Mouse (Mus musculus): ENCODE data around the gene Crim1. TPM values are rescaled to one million over a fixed set of nuclear protein-coding genes. Genes with fewer than 3 reads are reported as not detected.
A peak's percentile ranks its signal among the peaks of the same experiment; 100 is the strongest.

Gene Crim1
- polyA plus RNA-seq, 1 experiment from 2014 or later = 0.41 TPM

GRCm38 (mm10) chr17:78279191-78279590, 79.1 kb downstream of the Crim1 start:
- H3K27me3 ChIP-seq (ENCODE audit: control insufficient read depth, insufficient read depth, low read depth, low read length) = no peaks in the 10 kb centered on the region
- H3K4me2 ChIP-seq (ENCODE audit: low read depth, low read length) = no peak overlapping the region
- WGBS (ENCODE audit: insufficient replicate concordance) = 74% methylated on average over 12 of the region's 12 CpGs
- H3K27ac ChIP-seq (ENCODE audit: low read length) = no peak overlapping the region
- no peaks in the 10 kb centered on the region for H3K4me1 ChIP-seq (ENCODE audit: control insufficient read depth, low read depth, low read length)
- no peak overlapping the region for H3K9ac ChIP-seq (ENCODE audit: low read depth, low read length)
- H3K9me3 ChIP-seq (replicated peaks; ENCODE audit: control insufficient read depth, low read length) = no peaks in the 10 kb centered on the region
- H3K36me3 ChIP-seq (ENCODE audit: control insufficient read depth, insufficient read depth) = no peaks in the 10 kb centered on the region
- no peak overlapping the region for H3K4me3 ChIP-seq (ENCODE audit: low read depth, low read length)
- ATAC-seq (ENCODE audit: low read depth) = no peak

GRCm38 (mm10) chr17:78280991-78281712, 81.1 kb downstream of the Crim1 start:
- Histone ChIP-seq H3K27ac (ENCODE audit: low read length) (no peak overlapping the region), H3K27me3 (ENCODE audit: control insufficient read depth, insufficient read depth, low read depth, low read length) (no peaks in the 10 kb centered on the region), H3K36me3 (ENCODE audit: control insufficient read depth, insufficient read depth) (no peaks in the 10 kb centered on the region), H3K9me3 (replicated peaks; ENCODE audit: control insufficient read depth, low read length) (no peaks in the 10 kb centered on the region), H3K4me3 (ENCODE audit: low read depth, low read length) (no peak overlapping the region), H3K9ac (ENCODE audit: low read depth, low read length) (no peak overlapping the region), H3K4me2 (ENCODE audit: low read depth, low read length) (no peak overlapping the region), H3K4me1 (ENCODE audit: control insufficient read depth, low read depth, low read length) (no peaks in the 10 kb centered on the region)
- 81% methylated on average over 18 of the region's 18 CpGs for WGBS (ENCODE audit: insufficient replicate concordance)
- ATAC-seq (ENCODE audit: low read depth) = no peak

- Histone ChIP-seq H3K9me3 (replicated peaks; ENCODE audit: control insufficient read depth, low read length) (no peaks in the 10 kb centered on the region), H3K27me3 (ENCODE audit: control insufficient read depth, insufficient read depth, low read depth, low read length) (no peaks in the 10 kb centered on the region), H3K36me3 (ENCODE audit: control insufficient read depth, insufficient read depth) (no peaks in the 10 kb centered on the region), H3K9ac (ENCODE audit: low read depth, low read length) (no peak overlapping the region), H3K4me3 (ENCODE audit: low read depth, low read length) (no peak overlapping the region), H3K4me1 (ENCODE audit: control insufficient read depth, low read depth, low read length) (no peaks in the 10 kb centered on the region), H3K4me2 (ENCODE audit: low read depth, low read length) (no peak overlapping the region), H3K27ac (ENCODE audit: low read length) (no peak overlapping the region)
- 78% methylated on average over 11 of the region's 11 CpGs for WGBS (ENCODE audit: insufficient replicate concordance)
- ATAC-seq (ENCODE audit: low read depth) = no peak
Measured at GRCm38 (mm10) chr17:78283271-78283992, 83.4 kb downstream of the Crim1 start.

DNA sequence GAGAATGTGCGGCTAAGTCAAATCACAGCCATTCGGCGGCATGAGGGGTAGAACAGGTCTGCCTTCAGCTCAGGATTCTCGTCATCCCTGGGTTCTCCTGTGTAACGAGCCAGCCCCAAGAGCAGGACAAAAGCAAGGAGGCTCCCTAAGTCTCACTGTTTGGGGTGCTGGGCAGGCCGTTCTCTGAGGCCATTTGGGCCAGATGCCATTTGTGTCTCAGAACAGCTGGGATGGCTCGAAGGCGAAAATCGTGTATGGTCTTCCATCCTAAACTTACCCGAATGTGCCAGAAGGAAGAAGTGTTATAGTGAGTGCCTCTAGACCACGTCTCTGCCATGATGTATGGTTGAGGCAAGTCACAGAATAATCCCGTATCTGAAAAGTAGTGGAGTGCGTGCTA, 86.0 kb downstream of the Crim1 start:
- Histone ChIP-seq H3K4me3 (ENCODE audit: low read depth, low read length) (no peak overlapping the region), H3K36me3 (ENCODE audit: control insufficient read depth, insufficient read depth) (no peaks in the 10 kb centered on the region), H3K9me3 (replicated peaks; ENCODE audit: control insufficient read depth, low read length) (no peaks in the 10 kb centered on the region), H3K9ac (ENCODE audit: low read depth, low read length) (no peak overlapping the region), H3K4me2 (ENCODE audit: low read depth, low read length) (no peak overlapping the region), H3K4me1 (ENCODE audit: control insufficient read depth, low read depth, low read length) (peaks cover 11% of the 10 kb centered on the region), H3K27ac (ENCODE audit: low read length) (no peak overlapping the region), H3K27me3 (ENCODE audit: control insufficient read depth, insufficient read depth, low read depth, low read length) (no peaks in the 10 kb centered on the region)
- WGBS (ENCODE audit: insufficient replicate concordance) = 82% methylated on average over 13 of the region's 13 CpGs
- no peak for ATAC-seq (ENCODE audit: low read depth)

DNA sequence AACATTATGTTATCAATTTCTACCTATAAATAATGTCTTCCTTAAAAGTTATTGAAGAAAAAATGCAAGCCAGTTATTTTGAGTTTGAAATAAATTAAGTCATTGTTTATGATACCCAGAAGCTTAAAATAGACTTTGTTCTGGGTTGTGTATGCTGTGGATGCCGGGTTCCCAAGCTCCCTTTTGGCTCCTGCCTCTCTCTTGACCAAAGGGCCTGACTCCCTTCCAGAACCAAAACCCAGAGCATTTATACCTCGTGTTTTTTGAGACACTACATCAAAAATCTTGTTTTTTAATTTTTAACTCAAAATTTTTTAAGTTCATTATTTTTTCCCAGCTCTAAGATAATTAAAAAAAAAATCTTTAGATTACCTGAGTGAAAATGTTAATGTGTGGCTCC, 87.3 kb downstream of the Crim1 start:
- ATAC-seq (ENCODE audit: low read depth) = no peak
- Histone ChIP-seq H3K27ac (ENCODE audit: low read length) (no peak overlapping the region), H3K4me1 (ENCODE audit: control insufficient read depth, low read depth, low read length) (peaks cover 11% of the 10 kb centered on the region), H3K9me3 (replicated peaks; ENCODE audit: control insufficient read depth, low read length) (no peaks in the 10 kb centered on the region), H3K4me3 (ENCODE audit: low read depth, low read length) (no peak overlapping the region), H3K4me2 (ENCODE audit: low read depth, low read length) (no peak overlapping the region), H3K36me3 (ENCODE audit: control insufficient read depth, insufficient read depth) (no peaks in the 10 kb centered on the region), H3K9ac (ENCODE audit: low read depth, low read length) (no peak overlapping the region), H3K27me3 (ENCODE audit: control insufficient read depth, insufficient read depth, low read depth, low read length) (no peaks in the 10 kb centered on the region)
- WGBS (ENCODE audit: insufficient replicate concordance) = 60% methylated on average over 2 of the region's 2 CpGs

DNA sequence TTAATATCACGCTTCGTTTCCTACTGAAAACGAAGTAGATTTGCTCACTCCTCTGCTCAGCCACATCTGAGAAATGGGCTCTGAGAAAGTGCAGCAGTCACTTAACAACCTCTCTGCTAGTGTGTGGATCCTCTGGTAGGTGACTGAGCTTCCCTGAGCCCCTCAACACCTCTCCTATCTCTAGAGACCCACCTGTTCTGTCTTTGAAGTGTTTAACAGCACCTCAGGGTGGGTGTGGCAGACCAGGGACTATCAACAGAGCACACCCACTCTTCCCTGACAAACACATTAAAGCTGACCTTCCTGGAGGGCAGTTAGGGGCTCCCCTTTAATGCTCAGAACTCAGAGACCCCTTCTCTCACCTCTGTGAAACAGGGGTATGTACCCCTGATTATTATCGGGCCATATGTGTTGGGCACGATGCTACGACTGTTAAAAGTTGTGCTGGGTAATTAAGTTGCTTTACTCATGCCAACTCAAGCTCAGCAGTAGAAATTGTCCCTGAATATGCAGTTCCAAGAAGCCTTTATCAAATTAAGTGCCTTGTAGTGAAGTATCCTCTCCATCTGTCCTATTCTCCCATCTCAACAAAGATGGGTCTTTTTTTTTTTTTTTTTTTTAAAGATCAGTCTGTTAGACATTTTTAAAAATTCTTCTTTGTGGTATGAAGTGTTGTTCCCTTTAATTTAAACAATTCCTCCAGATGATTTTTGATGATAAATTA, 90.3 kb downstream of the Crim1 start:
- Histone ChIP-seq H3K27ac (ENCODE audit: low read length) (peak overlapping the region; percentile 66; the same call in 1 of the 2 replicates), H3K4me2 (ENCODE audit: low read depth, low read length) (peak overlapping the region; percentile 44), H3K4me3 (ENCODE audit: low read depth, low read length) (no peak overlapping the region), H3K4me1 (ENCODE audit: control insufficient read depth, low read depth, low read length) (peaks cover 17% of the 10 kb centered on the region), H3K27me3 (ENCODE audit: control insufficient read depth, insufficient read depth, low read depth, low read length) (no peaks in the 10 kb centered on the region), H3K9ac (ENCODE audit: low read depth, low read length) (no peak overlapping the region), H3K36me3 (ENCODE audit: control insufficient read depth, insufficient read depth) (no peaks in the 10 kb centered on the region), H3K9me3 (replicated peaks; ENCODE audit: control insufficient read depth, low read length) (no peaks in the 10 kb centered on the region)
- ATAC-seq (ENCODE audit: low read depth) = peak; percentile 89
- WGBS (ENCODE audit: insufficient replicate concordance) = 56% methylated on average over 6 of the region's 6 CpGs

DNA sequence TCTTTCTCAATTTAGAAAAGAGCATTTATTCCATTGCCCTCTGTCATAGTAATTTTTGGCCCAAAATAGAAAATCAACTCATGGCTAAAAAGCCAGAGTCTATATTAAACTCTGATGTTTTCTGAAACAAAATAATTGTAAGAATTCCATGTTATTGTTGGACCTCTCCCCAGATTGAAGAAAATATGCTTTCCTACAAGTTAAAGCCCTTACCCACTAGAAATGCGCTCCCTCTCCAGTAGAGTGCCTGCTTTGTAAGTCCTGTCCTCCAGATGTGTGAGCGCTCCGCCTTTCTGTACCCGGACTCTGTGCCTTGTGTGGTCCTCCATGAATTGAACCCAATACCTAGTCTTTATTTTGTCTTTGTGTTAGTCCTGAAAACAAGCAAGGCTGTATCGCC, 91.0 kb downstream of the Crim1 start:
- Histone ChIP-seq H3K4me3 (ENCODE audit: low read depth, low read length) (no peak overlapping the region), H3K9ac (ENCODE audit: low read depth, low read length) (no peak overlapping the region), H3K4me1 (ENCODE audit: control insufficient read depth, low read depth, low read length) (peaks cover 17% of the 10 kb centered on the region), H3K36me3 (ENCODE audit: control insufficient read depth, insufficient read depth) (no peaks in the 10 kb centered on the region), H3K27ac (ENCODE audit: low read length) (no peak overlapping the region), H3K9me3 (replicated peaks; ENCODE audit: control insufficient read depth, low read length) (no peaks in the 10 kb centered on the region), H3K4me2 (ENCODE audit: low read depth, low read length) (no peak overlapping the region), H3K27me3 (ENCODE audit: control insufficient read depth, insufficient read depth, low read depth, low read length) (no peaks in the 10 kb centered on the region)
- 87% methylated on average over 5 of the region's 5 CpGs for WGBS (ENCODE audit: insufficient replicate concordance)
- ATAC-seq (ENCODE audit: low read depth) = no peak

GRCm38 (mm10) chr17:78292301-78292700, 92.3 kb downstream of the Crim1 start:
- no peak overlapping the region for H3K27ac ChIP-seq (ENCODE audit: low read length)
- no peaks in the 10 kb centered on the region for H3K27me3 ChIP-seq (ENCODE audit: control insufficient read depth, insufficient read depth, low read depth, low read length)
- ATAC-seq (ENCODE audit: low read depth) = no peak
- H3K4me2 ChIP-seq (ENCODE audit: low read depth, low read length) = no peak overlapping the region
- no peaks in the 10 kb centered on the region for H3K36me3 ChIP-seq (ENCODE audit: control insufficient read depth, insufficient read depth)
- H3K4me1 ChIP-seq (ENCODE audit: control insufficient read depth, low read depth, low read length) = peaks cover 17% of the 10 kb centered on the region
- 77% methylated on average over 7 of the region's 7 CpGs for WGBS (ENCODE audit: insufficient replicate concordance)
- no peak overlapping the region for H3K9ac ChIP-seq (ENCODE audit: low read depth, low read length)
- no peak overlapping the region for H3K4me3 ChIP-seq (ENCODE audit: low read depth, low read length)
- no peaks in the 10 kb centered on the region for H3K9me3 ChIP-seq (replicated peaks; ENCODE audit: control insufficient read depth, low read length)

All from liver, embryonic 16.5 days (tissue).